Mouse (Mus musculus): Measurements from ENCODE around the gene Phyhipl.

DNA sequence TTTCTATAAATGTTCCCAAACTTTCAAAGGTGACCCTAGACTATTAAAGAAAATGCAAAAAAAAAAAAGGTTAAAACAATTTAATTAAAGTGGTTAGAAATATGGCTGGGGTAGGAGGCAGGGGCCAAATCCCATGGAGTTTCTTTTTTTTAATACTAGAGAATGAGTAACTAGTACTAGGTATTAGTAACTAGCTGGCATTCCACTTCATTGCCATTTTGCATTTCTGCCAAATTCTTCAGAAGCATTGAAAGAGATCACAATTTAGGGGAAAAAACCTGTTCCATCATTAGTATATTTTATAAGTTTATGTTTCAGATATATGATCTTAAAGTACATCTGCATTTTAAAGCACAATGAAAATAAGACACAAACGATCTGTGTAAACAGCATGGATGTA is 71.6 kb downstream of the Phyhipl start:
- no peak for TF ChIP-seq CTCF (IDR thresholded peaks at IDR 0.05; ENCODE audit: low read depth)
- no peak for TF ChIP-seq EP300 (IDR thresholded peaks at IDR 0.05; ENCODE audit: low read depth)
